Mouse (Mus musculus): Measurements from ENCODE around the gene Hps4.
A peak's percentile ranks its signal among the peaks of the same experiment; 100 is the strongest.
"Not testable (repeated sequence)": the region's sequence is repeated elsewhere in the genome, so short reads cannot be mapped to it uniquely, and the experiment has no call there.

The Hps4 gene

GRCm38 (mm10) chr5:112342463-112343204 lies at the start of gene Hps4, which contains the start of gene Srrd:
Gene Hps4, plus strand, starts transcription at chr5:112343083.
Gene Srrd, minus strand, starts transcription at chr5:112343040.
- DNase-seq, result peak; percentile 93

- DNase-seq, result no peak
Measured at GRCm38 (mm10) chr5:112293800-112294199, 49.1 kb upstream of the Hps4 start.

GRCm38 (mm10) chr5:112294696-112295095 lies 48.2 kb upstream of the Hps4 start:
- DNase-seq, result no peak

- no peak for DNase-seq
Measured at GRCm38 (mm10) chr5:112295162-112295561, 47.7 kb upstream of the Hps4 start.

GRCm38 (mm10) chr5:112295564-112295963 lies 47.3 kb upstream of the Hps4 start:
- DNase-seq, result no peak

- DNase-seq, result no peak
Measured at GRCm38 (mm10) chr5:112296404-112297181, 46.3 kb upstream of the Hps4 start.

GRCm38 (mm10) chr5:112297257-112297656 lies 45.6 kb upstream of the Hps4 start:
- DNase-seq, result no peak

GRCm38 (mm10) chr5:112298226-112298988 lies 44.5 kb upstream of the Hps4 start:
- no peak for DNase-seq

- DNase-seq, result no peak
Measured at GRCm38 (mm10) chr5:112299399-112299798, 43.5 kb upstream of the Hps4 start.

GRCm38 (mm10) chr5:112300112-112300511 lies 42.8 kb upstream of the Hps4 start:
- DNase-seq, result no peak

- DNase-seq, result no peak
Measured at GRCm38 (mm10) chr5:112300721-112301308, 42.1 kb upstream of the Hps4 start.

- no peak for DNase-seq
Measured at GRCm38 (mm10) chr5:112301694-112302093, 41.2 kb upstream of the Hps4 start.

- no peak for DNase-seq
Measured at GRCm38 (mm10) chr5:112302310-112302709, 40.6 kb upstream of the Hps4 start.

GRCm38 (mm10) chr5:112305842-112306241 lies 37.0 kb upstream of the Hps4 start:
- no peak for DNase-seq

GRCm38 (mm10) chr5:112313222-112313885 lies 29.5 kb upstream of the Hps4 start:
- no peak for DNase-seq

GRCm38 (mm10) chr5:112316468-112316867 lies 26.4 kb upstream of the Hps4 start:
- no peak for DNase-seq

- DNase-seq, result no peak
Measured at GRCm38 (mm10) chr5:112317328-112317727, 25.6 kb upstream of the Hps4 start.

- DNase-seq, result not testable (repeated sequence)
Measured at GRCm38 (mm10) chr5:112319343-112319742, 23.5 kb upstream of the Hps4 start.

GRCm38 (mm10) chr5:112320379-112320778 lies 22.5 kb upstream of the Hps4 start:
- no peak for DNase-seq

- DNase-seq, result peak; percentile 78
Measured at GRCm38 (mm10) chr5:112320936-112321335, 21.9 kb upstream of the Hps4 start.

GRCm38 (mm10) chr5:112321376-112321775 lies 21.5 kb upstream of the Hps4 start:
- no peak for DNase-seq

- no peak for DNase-seq
Measured at GRCm38 (mm10) chr5:112323246-112323645, 19.6 kb upstream of the Hps4 start.
